Mouse (Mus musculus) thymus, adult 2 months (tissue): ENCODE data around the gene Padi4. TPM values are rescaled to one million over a fixed set of nuclear protein-coding genes. Genes with fewer than 3 reads are reported as not detected.

Experiments
- DNase-seq: peaks from one replicate; pipeline ENCODE4 v3.0.0; 2021
- H3K27ac ChIP-seq: fragments of 200-500 bp; 2 replicates; pipeline ENCODE4 v1.5.1; 2012; ENCODE audit warnings: low read length, control low read depth; ENCODE audit not compliant: control insufficient read depth, insufficient read depth
- H3K27me3 ChIP-seq: fragments of 200-500 bp; 2 replicates; pipeline ENCODE4 v1.6.1; 2012; ENCODE audit warnings: mild to moderate bottlenecking, low read length, moderate library complexity, mixed read lengths; ENCODE audit not compliant: control insufficient read depth, insufficient read depth
- H3K36me3 ChIP-seq: fragments of 200-500 bp; 2 replicates; pipeline ENCODE4 v1.6.1; 2012; ENCODE audit warnings: mild to moderate bottlenecking, low read length, moderate library complexity; ENCODE audit not compliant: control insufficient read depth, insufficient read depth
- H3K4me1 ChIP-seq: fragments of 200-500 bp; replicated peaks from 2 replicates; pipeline ENCODE4 v1.6.1; 2012; ENCODE audit warnings: low read length; ENCODE audit not compliant: control insufficient read depth, insufficient read depth
- H3K4me3 ChIP-seq: fragments of 200-500 bp; 2 replicates; pipeline ENCODE4 v1.5.1; 2012; ENCODE audit warnings: mild to moderate bottlenecking, low read length, control low read depth, moderate library complexity; ENCODE audit not compliant: control insufficient read depth, insufficient read depth
- CTCF ChIP-seq: fragments of 200-500 bp; IDR thresholded peaks from 2 replicates; pipeline ENCODE4 v1.5.1; 2012; ENCODE audit warnings: mild to moderate bottlenecking, control low read depth, low read length, moderate library complexity, borderline replicate concordance; ENCODE audit not compliant: control insufficient read depth, poor library complexity, insufficient read depth; ENCODE audit errors: extremely low read depth
- POLR2A ChIP-seq: fragments of 200-500 bp; IDR thresholded peaks from 2 replicates; pipeline ENCODE4 v1.6.1; 2012; ENCODE audit warnings: mild to moderate bottlenecking, low read length, control low read depth, moderate library complexity; ENCODE audit not compliant: control insufficient read depth, poor library complexity, insufficient read depth; ENCODE audit errors: extremely low read depth
- WGBS: fragments of 180-500 bp; shearing (Covaris S2); methylation state at CpG from one replicate; pipeline ENCODE4 v1.1.7; 2018; 5-methylcytosine and 5-hydroxymethylcytosine counted together
- polyA plus RNA-seq: library from polyadenylated mRNA; depleted of rRNA; stranded (reverse); fragments of >200 nt; gene quantifications from 2 replicates; pipeline ENCODE4 v1.2.3, GENCODE M21; 2012

Gene Padi4
- polyA plus RNA-seq, 1 experiment, result 21.0 TPM

DNA sequence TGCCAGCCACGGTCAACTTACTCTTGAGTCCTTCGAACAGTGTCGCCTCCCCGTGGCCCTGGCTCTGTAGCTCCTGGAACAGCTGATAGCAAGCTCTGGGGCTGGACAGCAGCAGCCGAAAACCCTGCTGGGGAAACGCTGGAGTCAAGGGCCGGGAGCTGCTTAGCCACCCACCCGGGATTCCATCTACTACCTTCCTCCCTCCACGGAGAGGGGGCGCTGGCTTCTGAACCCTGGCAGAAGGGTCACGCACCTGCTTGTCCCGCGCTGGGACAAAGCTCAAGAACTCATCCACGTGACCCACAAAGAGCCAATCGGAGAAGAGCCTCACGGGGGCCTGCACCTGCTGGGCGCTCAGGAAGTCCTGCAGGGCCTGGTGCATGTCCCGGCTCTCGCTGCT lies 23.7 kb downstream of the Padi4 start:
- Histone ChIP-seq H3K4me3 (peak overlapping the region; percentile 54), H3K27me3 (no peaks in the 10 kb centered on the region), H3K36me3 (no peaks in the 10 kb centered on the region), H3K4me1 (peaks cover 36% of the 10 kb centered on the region), H3K27ac (0 out of 2 replicates have a peak overlapping the region, but pooled peaks have one; percentile 3)
- DNase-seq, result peak; percentile 95
- 12% methylated on average over 19 of the region's 19 CpGs for WGBS
- TF ChIP-seq CTCF (peak; percentile 57; the same call in 1 of the 2 replicates), POLR2A (no peak)

DNA sequence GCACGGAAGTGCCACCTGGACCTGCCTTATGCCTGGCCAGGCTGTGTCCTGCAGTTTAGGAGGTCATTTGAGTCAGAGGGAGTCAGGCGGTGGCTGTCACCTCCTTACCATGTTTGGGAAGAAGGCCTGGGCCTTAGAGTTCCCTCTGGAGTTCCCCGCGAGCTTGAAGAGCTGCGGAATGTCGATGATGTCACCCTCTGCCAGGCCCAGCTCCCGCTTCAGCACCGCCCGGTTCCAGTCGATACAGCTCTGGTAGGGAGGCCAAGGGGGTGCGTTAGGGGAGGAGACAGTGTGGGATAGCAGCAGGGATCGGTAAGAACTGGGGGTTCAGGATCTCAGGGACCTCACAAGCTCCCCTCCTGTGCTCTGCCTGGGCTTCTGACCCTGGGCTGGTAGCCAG lies 26.1 kb downstream of the Padi4 start:
- Histone ChIP-seq H3K27me3 (no peaks in the 10 kb centered on the region), H3K4me1 (peaks cover 34% of the 10 kb centered on the region), H3K4me3 (no peak overlapping the region), H3K36me3 (no peaks in the 10 kb centered on the region), H3K27ac (no peak overlapping the region)
- 92% methylated on average over 12 of the region's 12 CpGs for WGBS
- TF ChIP-seq CTCF (no peak), POLR2A (no peak)
- DNase-seq, result no peak

DNA sequence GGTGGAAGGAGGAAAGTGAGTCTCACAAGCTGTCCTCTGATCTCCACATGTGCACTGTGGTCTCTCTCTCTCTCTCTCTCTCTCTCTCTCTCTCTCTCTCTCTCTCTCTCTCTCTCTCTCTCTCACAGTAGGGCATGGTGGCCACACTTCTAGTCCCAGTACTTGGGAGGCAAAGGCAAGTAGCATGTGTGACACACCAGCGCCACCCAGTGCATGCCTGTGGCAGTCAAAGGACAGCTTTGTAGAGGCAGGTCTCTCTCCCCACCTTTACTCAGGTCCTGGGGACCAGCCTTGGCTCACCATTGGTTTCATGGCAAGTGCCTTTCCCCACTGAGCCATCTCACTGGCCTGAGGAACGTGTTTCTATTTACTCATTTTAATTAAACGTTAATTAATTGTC lies 29.4 kb downstream of the Padi4 start:
- no peaks in the 10 kb centered on the region for H3K36me3 ChIP-seq
- TF ChIP-seq POLR2A (no peak), CTCF (peak; percentile 61; the same call in 1 of the 2 replicates)
- no peaks in the 10 kb centered on the region for H3K27me3 ChIP-seq
- no peak overlapping the region for H3K4me3 ChIP-seq
- 25% methylated on average over 3 of the region's 3 CpGs for WGBS
- no peak overlapping the region for H3K27ac ChIP-seq
- H3K4me1 ChIP-seq, result peaks cover 29% of the 10 kb centered on the region
- DNase-seq, result peak; percentile 75

DNA sequence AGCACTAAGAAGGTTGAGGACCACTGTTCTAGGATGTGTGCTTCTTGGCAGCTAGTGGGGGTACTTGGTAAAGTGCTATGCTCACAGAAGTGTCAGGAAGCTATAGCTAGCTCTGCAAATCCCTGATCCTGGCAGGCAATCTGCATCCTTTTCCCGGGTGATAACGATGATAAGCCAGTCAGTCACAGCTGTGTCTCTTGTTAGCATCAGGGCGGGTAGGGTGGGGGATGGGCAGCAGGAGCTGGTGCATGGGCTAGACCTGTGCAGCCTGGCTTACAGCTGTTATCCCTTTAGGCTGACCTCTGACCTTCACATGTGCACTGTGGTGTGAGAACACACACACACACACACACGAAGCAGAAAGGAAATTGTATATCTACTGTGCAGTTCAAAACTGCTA lies 30.9 kb downstream of the Padi4 start:
- no peak for TF ChIP-seq POLR2A
- H3K27me3 ChIP-seq, result no peaks in the 10 kb centered on the region
- H3K36me3 ChIP-seq, result no peaks in the 10 kb centered on the region
- peaks cover 28% of the 10 kb centered on the region for H3K4me1 ChIP-seq
- H3K4me3 ChIP-seq, result no peak overlapping the region
- WGBS, result 67% methylated on average over 4 of the region's 4 CpGs
- no peak for DNase-seq
- H3K27ac ChIP-seq, result no peak overlapping the region

DNA sequence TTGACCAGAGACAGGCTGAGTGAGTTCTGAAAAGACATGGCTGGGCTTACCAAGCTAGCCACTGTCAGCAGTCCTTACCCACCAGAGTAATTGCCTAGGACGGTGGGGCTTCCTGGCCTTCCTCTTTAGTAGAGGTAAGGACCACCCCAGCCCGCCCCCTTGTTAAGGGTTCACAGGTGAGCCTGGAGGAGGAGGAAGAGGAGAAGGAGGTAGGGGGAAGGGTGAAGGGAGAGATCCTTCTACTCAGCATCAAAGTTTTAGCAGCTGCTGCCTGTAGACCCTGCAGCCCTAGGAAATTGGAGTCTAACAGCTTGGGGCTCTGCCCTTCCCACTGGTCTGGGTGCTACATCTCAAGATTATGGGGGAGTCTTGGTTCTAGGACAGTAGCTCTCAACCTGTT lies 31.5 kb downstream of the Padi4 start, which contains the start of gene Padi6:
Gene Padi6, minus strand, starts transcription at position 101 of the 400 bp plus-strand sequence.
- H3K4me3 ChIP-seq, result no peak within 1 kb of the TSS
- H3K27me3 ChIP-seq, result no peaks in the 10 kb centered on the region
- WGBS, result 85% methylated on average over 2 of the region's 2 CpGs
- peaks cover 28% of the 10 kb centered on the region for H3K4me1 ChIP-seq
- TF ChIP-seq POLR2A (no peak), CTCF (no peak)
- no peak within 1 kb of the TSS for H3K27ac ChIP-seq
- no peak for DNase-seq
- H3K36me3 ChIP-seq, result no peaks in the 10 kb centered on the region

DNA sequence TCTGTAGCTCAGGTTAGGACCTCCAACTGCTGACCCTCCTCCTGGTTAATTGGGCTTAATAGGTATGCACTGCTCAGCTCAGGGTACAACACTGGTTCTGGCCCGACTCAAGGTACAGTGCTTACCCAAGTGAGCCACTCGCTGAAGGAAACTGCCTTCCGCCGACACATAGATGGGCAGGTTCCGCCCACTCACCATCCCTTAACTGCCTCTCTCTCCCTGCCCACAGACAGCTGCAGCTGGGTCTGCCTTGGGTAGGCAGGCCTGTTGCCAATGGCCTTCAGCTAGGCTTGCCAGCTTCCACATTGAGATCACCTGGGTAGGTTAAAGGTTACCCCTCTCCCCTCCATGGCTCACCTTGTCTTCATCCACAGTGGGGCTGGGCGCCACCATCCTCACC lies 32.6 kb downstream of the Padi4 start:
- no peak for DNase-seq
- 34% methylated on average over 6 of the region's 6 CpGs for WGBS
- Histone ChIP-seq H3K27ac (no peak overlapping the region), H3K27me3 (no peaks in the 10 kb centered on the region), H3K4me3 (no peak overlapping the region), H3K36me3 (no peaks in the 10 kb centered on the region), H3K4me1 (peaks cover 28% of the 10 kb centered on the region)
- TF ChIP-seq CTCF (no peak), POLR2A (no peak)

DNA sequence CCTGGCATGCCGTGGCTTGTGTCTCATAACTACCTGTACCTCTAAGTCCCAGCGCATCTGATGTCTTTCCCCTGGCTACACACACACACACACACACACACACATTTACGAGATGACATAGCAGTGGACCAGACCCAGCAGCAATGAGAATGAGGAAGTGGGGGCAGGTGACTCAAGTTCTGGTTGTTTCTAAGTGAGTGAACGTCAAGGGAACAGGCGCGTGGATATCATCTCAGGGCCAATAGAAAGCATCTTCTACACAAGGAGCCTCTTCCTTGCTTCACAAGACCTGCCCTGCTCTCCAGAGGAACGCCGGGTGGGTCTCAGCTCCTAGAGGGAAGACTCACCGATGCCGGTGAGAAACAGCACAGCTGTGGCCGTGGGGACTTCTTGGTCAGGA lies 33.4 kb downstream of the Padi4 start:
- Histone ChIP-seq H3K4me3 (no peak overlapping the region), H3K27ac (no peak overlapping the region), H3K36me3 (no peaks in the 10 kb centered on the region), H3K4me1 (peaks cover 28% of the 10 kb centered on the region), H3K27me3 (no peaks in the 10 kb centered on the region)
- TF ChIP-seq POLR2A (no peak), CTCF (no peak)
- DNase-seq, result no peak
- WGBS, result 38% methylated on average over 11 of the region's 11 CpGs
